Comparison of ENCODE assay signal across 24 mouse cellular contexts in genomic region chr1:80730582-80730981, GRCm38 (mm10). TPM values are rescaled to one million over a fixed set of nuclear protein-coding genes. Genes with fewer than 3 reads are reported as not detected.
DNase-seq lines count a peak whose midpoint lies in the region; ATAC-seq and TF ChIP-seq lines count a peak whose summit lies in the region.
"Had no signal": no experiment of that assay in that cellular context is flagged by ENCODE, and none has a peak within 500 bp of the region (broad histone marks: within the 10 kb centered on the region; RNA-seq: fewer than 3 reads in every experiment).

No protein-coding gene starts in this region.

- intact Hi-C loops in heart, postnatal 36 days (cut with DNase I): no loop called here

- no peaks in the 10 kb centered on the region for H3K9me3 ChIP-seq in embryonic facial prominence, embryonic 13.5 days
- H3K9me3 ChIP-seq: heart, embryonic 10.5 days; hindbrain, embryonic 13.5 days; lung, embryonic 15.5 days; midbrain, embryonic 12.5 days had no signal

- no peak for TF ChIP-seq POLR2A in thymus, adult 2 months (IDR thresholded peaks at IDR 0.05; ENCODE audit: control insufficient read depth, extremely low read depth, insufficient read depth, low read length, poor library complexity)

- no peak for TF ChIP-seq CTCF in thymus, adult 2 months (IDR thresholded peaks at IDR 0.05; ENCODE audit: borderline replicate concordance, control insufficient read depth, extremely low read depth, insufficient read depth, low read length, poor library complexity)

- H3K4me2 ChIP-seq in embryonic facial prominence, embryonic 13.5 days: peak overlapping the region; percentile 18
- H3K4me2 ChIP-seq: hindbrain, embryonic 13.5 days; lung, embryonic 15.5 days; midbrain, embryonic 12.5 days had no signal

- peak; percentile 69; the same call in 1 of the 2 replicates for ATAC-seq in embryonic facial prominence, embryonic 13.5 days (ENCODE audit: insufficient number of reproducible peaks, insufficient read depth, low FRiP score, low TSS enrichment, low read depth)
- ATAC-seq in megakaryocyte, adult 5-6 weeks (ENCODE audit: poor library complexity, severe bottlenecking): peak; percentile 67
- ATAC-seq: forebrain, embryonic 16.5 days had no signal

- H3K27ac ChIP-seq in thymus, adult 2 months (ENCODE audit: control insufficient read depth, insufficient read depth, low read length): no peak overlapping the region; the same call in 1 of the 2 replicates
- H3K27ac ChIP-seq in embryonic facial prominence, embryonic 13.5 days: peak overlapping the region; percentile 82
- H3K27ac ChIP-seq: heart, embryonic 10.5 days; hindbrain, embryonic 13.5 days; layer of hippocampus, adult 2 months; liver, embryonic 14.5 days; lung, embryonic 15.5 days; midbrain, embryonic 12.5 days had no signal

- no peaks in the 10 kb centered on the region for H3K27me3 ChIP-seq in thymus, adult 2 months (ENCODE audit: control insufficient read depth, insufficient read depth, low read length)
- H3K27me3 ChIP-seq in embryonic facial prominence, embryonic 13.5 days: no peaks in the 10 kb centered on the region
- H3K27me3 ChIP-seq: hindbrain, embryonic 13.5 days; lung, embryonic 15.5 days; midbrain, embryonic 12.5 days had no signal

- 19% methylated on average over 5 of the region's 5 CpGs for WGBS in thymus, adult 2 months
- 43% methylated on average over 5 of the region's 5 CpGs for WGBS in embryonic facial prominence, embryonic 13.5 days

- DNase-seq in thymus, postnatal 0 days (ENCODE audit: low spot score): peak; percentile 23
- no peak for DNase-seq in thymus, adult 2 months
- DNase-seq in heart, postnatal 36 days: no peak
- DNase-seq in cerebellum, adult 11-12 months: no peak
- no peak for DNase-seq in kidney, postnatal 36 days
- DNase-seq: adrenal gland, postnatal 25 days; cerebellum, adult 11 months; cerebellum, postnatal 14 days; gastrocnemius, postnatal 25 days; kidney, adult 11 months; kidney, postnatal 10 days; layer of hippocampus, postnatal 36 days; lung, postnatal 4 days; right cerebral cortex, postnatal 25 days; thymus, postnatal 25 days had no signal

- no peak overlapping the region for H3K9ac ChIP-seq in embryonic facial prominence, embryonic 13.5 days
- H3K9ac ChIP-seq: hindbrain, embryonic 13.5 days; liver, embryonic 14.5 days; lung, embryonic 15.5 days; midbrain, embryonic 12.5 days had no signal

- H3K4me3 ChIP-seq in thymus, adult 2 months (ENCODE audit: control insufficient read depth, insufficient read depth, low read length): no peak overlapping the region
- H3K4me3 ChIP-seq in embryonic facial prominence, embryonic 13.5 days: no peak overlapping the region
- H3K4me3 ChIP-seq: heart, embryonic 10.5 days; hindbrain, embryonic 13.5 days; layer of hippocampus, adult 2 months; lung, embryonic 15.5 days; midbrain, embryonic 12.5 days had no signal

- no peaks in the 10 kb centered on the region for H3K36me3 ChIP-seq in thymus, adult 2 months (ENCODE audit: control insufficient read depth, insufficient read depth, low read length)
- no peaks in the 10 kb centered on the region for H3K36me3 ChIP-seq in embryonic facial prominence, embryonic 13.5 days
- H3K36me3 ChIP-seq: heart, embryonic 10.5 days; hindbrain, embryonic 13.5 days; lung, embryonic 15.5 days; midbrain, embryonic 12.5 days had no signal

- H3K4me1 ChIP-seq in thymus, adult 2 months (replicated peaks; ENCODE audit: control insufficient read depth, insufficient read depth, low read length): peaks cover 7% of the 10 kb centered on the region
- peaks cover 18% of the 10 kb centered on the region for H3K4me1 ChIP-seq in embryonic facial prominence, embryonic 13.5 days
- H3K4me1 ChIP-seq: heart, embryonic 10.5 days; hindbrain, embryonic 13.5 days; lung, embryonic 15.5 days; midbrain, embryonic 12.5 days had no signal

RNA-seq across cellular contexts. Expression of gene Dock10, which starts 27.7 kb away (rescaled TPM):
- polyA plus RNA-seq in thymus, postnatal 0 days (2015; fragmentation: Nextera tagmentation; extraction: Ambion mirVana): 21.9 and 28.5 TPM in 2 replicates
- 32.3 and 36.5 TPM in 2 replicates for polyA plus RNA-seq in thymus, adult 2 months (2012; rRNA removed)
- 7.3 TPM in 2 replicates for polyA plus RNA-seq in embryonic facial prominence, embryonic 13.5 days (2015; fragmentation: Nextera tagmentation; extraction: Ambion mirVana)
- total RNA-seq in megakaryocyte, adult 5-6 weeks (2015): 168 and 183 TPM in 2 replicates
- total RNA-seq in megakaryocyte, adult 5-6 weeks (2017): 149 and 166 TPM in 2 replicates
- total RNA-seq in heart, postnatal 36 days (2021): 1 to 10 TPM; 5.1 to 5.3 TPM
